Mouse (Mus musculus) lung, postnatal 4 days (tissue): Measurements from ENCODE around the gene B3gnt3.
A peak's percentile ranks its signal among the peaks of the same experiment; 100 is the strongest.
"Not testable (repeated sequence)": the region's sequence is repeated elsewhere in the genome, so short reads cannot be mapped to it uniquely, and the experiment has no call there.

Experiments
- DNase-seq, 2 experiments: peaks; one replicate each; pipeline ENCODE4 v3.0.0; 2021

The B3gnt3 gene

GRCm38 (mm10) chr8:71701414-71702086, at the start of gene B3gnt3:
B3gnt3 (minus strand) TSS chr8:71701789.
- DNase-seq = no peak

GRCm38 (mm10) chr8:71749321-71750075, 47.9 kb upstream of the B3gnt3 start:
- DNase-seq = not testable (repeated sequence)

GRCm38 (mm10) chr8:71747082-71747481, 45.5 kb upstream of the B3gnt3 start:
- not testable (repeated sequence) for DNase-seq

- no peak for DNase-seq
Measured at GRCm38 (mm10) chr8:71745322-71745721, 43.7 kb upstream of the B3gnt3 start.

- no peak for DNase-seq
Measured at GRCm38 (mm10) chr8:71742783-71743182, 41.2 kb upstream of the B3gnt3 start.

GRCm38 (mm10) chr8:71741687-71742114, 40.1 kb upstream of the B3gnt3 start:
- DNase-seq = peak; percentile 32 to 71

GRCm38 (mm10) chr8:71741226-71741625, 39.6 kb upstream of the B3gnt3 start:
- DNase-seq = no peak

GRCm38 (mm10) chr8:71738316-71738715, 36.7 kb upstream of the B3gnt3 start:
- DNase-seq = not testable (repeated sequence)

GRCm38 (mm10) chr8:71731652-71732230, 30.2 kb upstream of the B3gnt3 start:
- DNase-seq = peak; percentile 53 to 63

- DNase-seq = no peak
Measured at GRCm38 (mm10) chr8:71728826-71729620, 27.4 kb upstream of the B3gnt3 start.

- no peak for DNase-seq
Measured at GRCm38 (mm10) chr8:71728240-71728785, 26.7 kb upstream of the B3gnt3 start.

GRCm38 (mm10) chr8:71725122-71725924, 23.7 kb upstream of the B3gnt3 start, which contains the start of gene Fcho1:
Fcho1 (minus strand) TSS chr8:71725716.
- peak; percentile 84 for DNase-seq

GRCm38 (mm10) chr8:71724389-71724788, 22.8 kb upstream of the B3gnt3 start:
- DNase-seq = no peak

- peak; percentile 50 to 57 for DNase-seq
Measured at GRCm38 (mm10) chr8:71723047-71723551, 21.5 kb upstream of the B3gnt3 start.

- DNase-seq = no peak
Measured at GRCm38 (mm10) chr8:71719928-71720457, 18.4 kb upstream of the B3gnt3 start.

GRCm38 (mm10) chr8:71719218-71719617, 17.6 kb upstream of the B3gnt3 start:
- DNase-seq = no peak

GRCm38 (mm10) chr8:71718252-71718651, 16.7 kb upstream of the B3gnt3 start:
- no peak for DNase-seq

- DNase-seq = peak in 1 of 2 experiments; percentile 23
Measured at GRCm38 (mm10) chr8:71717096-71717495, 15.5 kb upstream of the B3gnt3 start.

GRCm38 (mm10) chr8:71716561-71717053, 15.0 kb upstream of the B3gnt3 start:
- DNase-seq = no peak

GRCm38 (mm10) chr8:71715531-71715930, 13.9 kb upstream of the B3gnt3 start:
- no peak for DNase-seq

GRCm38 (mm10) chr8:71711574-71711973, 10.0 kb upstream of the B3gnt3 start:
- DNase-seq = no peak
